Mouse (Mus musculus) E14TG2a.4 (cell line): ENCODE results near the gene Samd1.

Source experiments
- CTCF ChIP-seq: conservative IDR thresholded peaks from 2 replicates; pipeline ENCODE4 v1.5.1; 2014; ENCODE audit warnings: low read length
- POU5F1 ChIP-seq: IDR thresholded peaks from 2 replicates; pipeline ENCODE4 v1.6.1; 2014; ENCODE audit warnings: low read length, borderline replicate concordance

GRCm38 (mm10) chr8:83995973-83996372, 1.5 kb upstream of the Samd1 start:
- TF ChIP-seq CTCF (no peak), POU5F1 (no peak)
